In genomic region chr19:7493352-7494186, GRCm38 (mm10) we compare ENCODE assay signal across 8 mouse cellular contexts. TPM values are rescaled to one million over a fixed set of nuclear protein-coding genes. Genes with fewer than 3 reads are reported as not detected.
DNase-seq lines count a peak whose midpoint lies in the region; ATAC-seq and TF ChIP-seq lines count a peak whose summit lies in the region.

Atl3 (plus strand) TSS chr19:7494040.

- H3K4me2 ChIP-seq in forebrain, embryonic 11.5 days (ENCODE audit: low read depth, low read length, severe bottlenecking): peak within 1 kb of the TSS; percentile 84
- peak within 1 kb of the TSS; percentile 69 for H3K4me2 ChIP-seq in hindbrain, postnatal 0 days (ENCODE audit: low read depth, low read length)

- ATAC-seq in forebrain, embryonic 11.5 days (replicated peaks; ENCODE audit: low FRiP score): no peak
- no peak for ATAC-seq in hindbrain, postnatal 0 days

- no peak for DNase-seq in left cerebral cortex, adult 2 months (ENCODE audit: extremely low spot score in 1 of 2, low spot score in 2 of 2)
- no peak for DNase-seq in left cerebral cortex, adult 11 months (ENCODE audit: low spot score)
- DNase-seq in adrenal gland, adult 2 months: no peak
- no peak for DNase-seq in forebrain, embryonic 11.5 days (ENCODE audit: low spot score)
- DNase-seq in hindbrain, postnatal 0 days (ENCODE audit: low spot score): no peak
- DNase-seq in urinary bladder, postnatal 4 days (ENCODE audit: low spot score in 2 of 2): no peak
- no peak for DNase-seq in urinary bladder, postnatal 10 days (ENCODE audit: low spot score)

- H3K4me3 ChIP-seq in left cerebral cortex, adult 2 months: peak within 1 kb of the TSS; percentile 76
- peak within 1 kb of the TSS; percentile 57 for H3K4me3 ChIP-seq in forebrain, embryonic 11.5 days (ENCODE audit: low read depth, low read length)
- H3K4me3 ChIP-seq in hindbrain, postnatal 0 days (ENCODE audit: low read length): peak within 1 kb of the TSS; percentile 79
- peak within 1 kb of the TSS; percentile 59 for H3K4me3 ChIP-seq in macrophage (ENCODE audit: inconsistent target)

- peak within 1 kb of the TSS; percentile 77 for H3K9ac ChIP-seq in forebrain, embryonic 11.5 days (ENCODE audit: low read length)
- H3K9ac ChIP-seq in hindbrain, postnatal 0 days (replicated peaks; ENCODE audit: low read length): peak within 1 kb of the TSS; percentile 87

- TF ChIP-seq CTCF in left cerebral cortex, adult 2 months (IDR thresholded peaks at IDR 0.05): no peak
- no peak for TF ChIP-seq CTCF in hindbrain, postnatal 0 days (IDR thresholded peaks at IDR 0.05; ENCODE audit: low read depth)

- intact Hi-C loops in left cerebral cortex, adult 2 months (cut with DNase I): loop anchor here (1.0 kb wide), 1 partner anchor 10 kb away; the partner anchor contains the start of gene Rtn3

- WGBS in forebrain, embryonic 11.5 days: 31% methylated on average over 31 of the region's 31 CpGs
- WGBS in hindbrain, postnatal 0 days: 31% methylated on average over 31 of the region's 31 CpGs
- 26% methylated on average over 27 of the region's 31 CpGs for WGBS in macrophage (ENCODE audit: missing documents)

- H3K27me3 ChIP-seq in forebrain, embryonic 11.5 days (ENCODE audit: control insufficient read depth, insufficient read depth, low read length): no peaks in the 10 kb centered on the region
- no peaks in the 10 kb centered on the region for H3K27me3 ChIP-seq in hindbrain, postnatal 0 days (ENCODE audit: insufficient read depth, low read length)

- peak within 1 kb of the TSS; percentile 99 for H3K27ac ChIP-seq in left cerebral cortex, adult 2 months
- peak within 1 kb of the TSS; percentile 78 for H3K27ac ChIP-seq in forebrain, embryonic 11.5 days (ENCODE audit: low read depth, low read length)
- H3K27ac ChIP-seq in hindbrain, postnatal 0 days: peak within 1 kb of the TSS; percentile 98
- peak within 1 kb of the TSS; percentile 78 for H3K27ac ChIP-seq in macrophage

- no peaks in the 10 kb centered on the region for H3K4me1 ChIP-seq in forebrain, embryonic 11.5 days (replicated peaks; ENCODE audit: control insufficient read depth, insufficient read depth, low read length)
- H3K4me1 ChIP-seq in hindbrain, postnatal 0 days (ENCODE audit: insufficient read depth, low read length): no peaks in the 10 kb centered on the region

- no peaks in the 10 kb centered on the region for H3K36me3 ChIP-seq in forebrain, embryonic 11.5 days (ENCODE audit: control insufficient read depth, insufficient read depth, low read length)
- H3K36me3 ChIP-seq in hindbrain, postnatal 0 days (ENCODE audit: insufficient read depth, low read length): no peaks in the 10 kb centered on the region
- no peaks in the 10 kb centered on the region for H3K36me3 ChIP-seq in macrophage (ENCODE audit: inconsistent target)

- H3K79me2 ChIP-seq in macrophage (ENCODE audit: inconsistent target): peaks cover 33% of the 10 kb centered on the region

- H3K9me3 ChIP-seq in forebrain, embryonic 11.5 days (ENCODE audit: control insufficient read depth, low read length): no peaks in the 10 kb centered on the region
- no peaks in the 10 kb centered on the region for H3K9me3 ChIP-seq in hindbrain, postnatal 0 days (ENCODE audit: low read length)

RNA-seq across cellular contexts. Expression of gene Atl3, which starts in this region (rescaled TPM):
- total RNA-seq in left cerebral cortex, adult 2 months (2021): 10 to 100 TPM; 21.8 to 23.6 TPM
- 100 to 1,000 TPM in 1 of 2 experiments, 10 to 100 TPM in 1; 94.1 to 107 TPM for total RNA-seq in adrenal gland, adult 2 months (2021)
- polyA plus RNA-seq in adrenal gland, adult 2 months (2012; rRNA removed): 10.9 and 14.4 TPM in 2 replicates
- polyA plus RNA-seq in forebrain, embryonic 11.5 days (2014; fragmentation: Nextera tagmentation; extraction: Ambion mirVana): 9.8 and 10.3 TPM in 2 replicates
- 7.2 and 11.1 TPM in 2 replicates for total RNA-seq in hindbrain, postnatal 0 days (2014; rRNA removed)
- polyA plus RNA-seq in hindbrain, postnatal 0 days (2015; fragmentation: Nextera tagmentation; extraction: Ambion mirVana): 5.4 and 6.0 TPM in 2 replicates
- 100 to 1,000 TPM in 9 of 26 experiments, 10 to 100 TPM in 17; 41.6 to 151 (median 93.0) TPM for total RNA-seq in macrophage (2018; cell fraction: chromatin; rRNA removed)
- 10 to 100 TPM; 56.6 to 87.1 (median 71.8) TPM for total RNA-seq in macrophage (2018; cell fraction: cytosol; rRNA removed)
- total RNA-seq in macrophage (2018; cell fraction: nucleus; rRNA removed): 100 to 1,000 TPM in 14 of 26 experiments, 10 to 100 TPM in 12; 60.7 to 144 (median 102) TPM
- polyA plus RNA-seq in macrophage (2018): 30.6 to 48.9 TPM (median 46.4 TPM) in 3 replicates
